Mouse (Mus musculus): Measurements from ENCODE around the gene Gm9817.

Gm9817 gene

GRCm38 (mm10) chr13:45092816-45093215, 14.3 kb downstream of the Gm9817 start:
- DNase-seq: no peak

- DNase-seq: no peak
Measured at GRCm38 (mm10) chr13:45095028-45095427, 16.5 kb downstream of the Gm9817 start.

DNA sequence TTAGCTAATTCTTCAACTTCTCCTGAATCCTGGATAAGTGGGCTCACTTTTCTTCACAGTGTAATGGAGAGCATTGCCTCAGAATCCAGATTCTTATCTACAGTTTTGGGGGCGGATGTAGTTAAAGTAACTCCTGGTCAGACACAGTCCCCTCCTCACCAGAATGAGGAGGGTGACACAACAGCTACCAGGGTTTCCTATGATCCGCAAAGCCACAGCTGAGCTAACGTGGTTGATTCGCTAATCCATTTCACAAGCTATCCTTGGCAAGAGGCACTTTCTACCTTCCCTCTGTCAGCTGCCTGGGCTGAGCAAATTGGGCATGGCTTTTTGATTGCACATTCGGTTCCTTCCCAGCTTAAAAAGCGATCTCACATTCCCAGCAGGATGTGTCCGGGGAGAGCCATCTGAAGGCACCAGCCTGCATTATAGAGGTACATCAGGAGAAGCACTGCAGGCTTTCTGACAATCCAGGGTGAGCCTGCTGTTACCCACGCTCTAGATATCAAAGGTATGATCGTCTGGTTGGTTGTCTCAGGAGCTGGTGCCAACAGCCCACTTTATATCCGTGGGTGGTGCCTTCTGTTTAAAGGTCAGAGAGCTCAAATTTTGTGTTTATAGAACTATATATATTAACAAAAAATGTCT, 21.2 kb downstream of the Gm9817 start:
- DNase-seq: peak; percentile 14

GRCm38 (mm10) chr13:45106480-45106879, 28.0 kb downstream of the Gm9817 start:
- no peak for DNase-seq

DNA sequence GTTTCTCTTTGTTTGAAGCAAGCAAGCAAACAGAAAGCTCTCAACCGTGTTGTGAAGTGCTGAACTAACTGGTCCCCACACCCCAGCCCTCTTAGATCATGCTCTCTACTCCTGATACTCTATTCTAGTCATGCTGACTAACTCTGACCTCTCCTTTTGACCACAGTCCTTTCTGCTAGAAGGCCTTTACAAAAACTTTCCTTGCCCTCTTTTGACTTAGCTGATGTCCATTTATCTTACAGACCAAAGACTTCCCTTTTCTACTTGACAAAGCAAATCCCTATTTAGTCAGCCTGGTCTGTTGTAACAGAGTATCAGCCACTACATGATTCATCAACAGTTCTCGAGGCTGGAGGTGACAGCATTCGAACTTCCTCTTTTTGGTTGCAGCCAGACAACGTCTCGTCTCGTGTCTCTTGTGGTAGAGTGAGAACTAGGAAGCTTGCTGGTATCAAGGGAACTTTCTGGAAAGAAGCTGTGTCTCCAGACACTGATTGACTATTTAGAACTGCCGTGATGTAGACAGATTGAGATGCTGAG, 30.4 kb downstream of the Gm9817 start:
- DNase-seq: no peak

- no peak for DNase-seq
Measured at GRCm38 (mm10) chr13:45118375-45118774, 39.9 kb downstream of the Gm9817 start.

GRCm38 (mm10) chr13:45118822-45119221, 40.3 kb downstream of the Gm9817 start:
- no peak for DNase-seq
